Mouse (Mus musculus) yolk sac, embryonic 10.5 days (tissue): ENCODE results near the gene Nfkb2.

ENCODE experiments used
- DNase-seq: peaks from one replicate; pipeline ENCODE4 v3.0.0-alpha.2; 2017; ENCODE audit warnings: low spot score

Nfkb2 gene

DNA sequence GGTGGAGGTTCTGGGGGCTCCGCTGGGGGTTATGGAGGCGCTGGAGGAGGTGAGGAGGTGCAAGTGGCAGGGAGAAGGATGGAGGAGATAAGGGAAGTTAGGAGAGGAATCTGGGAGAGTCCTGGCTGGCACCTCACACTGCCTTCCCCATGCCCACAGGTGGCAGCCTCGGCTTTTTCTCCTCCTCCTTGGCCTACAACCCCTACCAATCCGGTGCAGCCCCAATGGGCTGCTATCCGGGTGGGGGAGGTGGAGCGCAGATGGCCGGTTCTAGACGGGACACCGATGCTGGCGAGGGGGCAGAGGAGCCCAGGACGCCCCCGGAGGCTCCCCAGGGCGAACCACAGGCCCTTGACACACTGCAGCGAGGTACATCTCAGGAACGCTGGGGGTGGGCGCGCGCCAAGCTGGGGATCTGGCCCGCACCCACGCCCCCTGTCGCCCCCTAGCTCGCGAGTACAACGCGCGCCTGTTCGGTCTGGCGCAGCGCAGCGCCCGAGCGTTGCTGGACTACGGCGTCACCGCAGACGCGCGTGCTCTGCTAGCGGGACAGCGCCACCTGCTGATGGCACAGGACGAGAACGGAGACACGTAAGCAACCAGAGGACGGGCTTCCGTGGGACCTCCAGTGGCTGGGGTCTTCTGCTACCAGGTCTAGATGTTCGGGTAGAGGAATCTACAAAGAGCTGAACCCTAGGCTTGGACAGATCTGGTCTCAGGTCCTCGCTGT, 4.8 kb downstream of the Nfkb2 start:
- DNase-seq = peak; percentile 70

DNA sequence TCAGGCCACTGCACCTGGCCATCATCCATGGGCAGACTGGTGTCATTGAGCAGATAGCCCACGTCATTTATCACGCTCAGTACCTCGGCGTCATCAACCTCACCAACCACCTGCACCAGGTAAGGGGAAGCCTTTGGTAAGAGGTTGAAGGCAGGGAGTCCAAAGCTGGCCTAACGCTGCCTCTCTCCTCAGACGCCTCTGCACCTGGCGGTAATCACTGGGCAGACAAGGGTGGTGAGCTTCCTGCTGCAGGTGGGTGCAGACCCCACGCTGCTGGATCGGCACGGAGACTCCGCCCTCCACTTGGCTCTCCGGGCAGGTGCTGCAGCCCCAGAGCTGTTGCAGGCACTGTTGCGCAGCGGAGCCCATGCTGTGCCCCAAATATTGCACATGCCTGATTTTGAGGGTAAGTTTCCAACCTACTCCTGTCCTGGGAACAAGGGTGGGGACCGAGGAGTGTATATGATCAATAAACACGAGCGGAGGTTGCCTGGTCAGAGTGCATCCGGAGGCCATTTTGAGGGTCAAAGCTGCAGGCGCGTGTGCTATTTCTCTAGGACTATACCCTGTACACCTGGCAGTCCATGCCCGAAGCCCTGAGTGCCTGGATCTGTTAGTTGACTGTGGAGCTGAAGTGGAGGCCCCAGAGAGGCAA, 5.7 kb downstream of the Nfkb2 start:
- DNase-seq = no peak

DNA sequence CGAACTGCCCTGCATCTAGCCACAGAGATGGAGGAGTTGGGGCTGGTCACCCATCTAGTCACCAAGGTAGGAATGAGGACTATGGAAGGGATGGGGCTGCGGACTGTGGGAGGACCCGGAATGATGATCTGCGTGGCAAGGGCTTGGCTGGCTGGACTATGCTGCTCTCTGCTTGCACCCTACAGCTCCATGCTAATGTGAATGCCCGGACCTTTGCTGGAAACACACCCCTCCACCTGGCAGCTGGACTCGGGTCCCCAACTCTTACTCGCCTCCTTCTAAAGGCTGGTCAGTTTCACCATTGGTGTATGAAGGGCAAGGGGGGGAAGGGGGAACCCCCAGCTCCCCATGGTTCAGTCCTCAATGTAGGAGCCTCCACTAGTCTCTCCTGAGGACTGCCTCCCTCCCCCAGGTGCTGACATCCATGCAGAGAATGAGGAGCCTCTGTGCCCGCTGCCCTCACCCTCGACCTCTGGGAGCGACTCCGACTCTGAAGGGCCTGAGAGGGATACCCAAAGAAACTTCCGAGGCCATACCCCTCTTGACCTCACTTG, 6.3 kb downstream of the Nfkb2 start:
- no peak for DNase-seq

DNA sequence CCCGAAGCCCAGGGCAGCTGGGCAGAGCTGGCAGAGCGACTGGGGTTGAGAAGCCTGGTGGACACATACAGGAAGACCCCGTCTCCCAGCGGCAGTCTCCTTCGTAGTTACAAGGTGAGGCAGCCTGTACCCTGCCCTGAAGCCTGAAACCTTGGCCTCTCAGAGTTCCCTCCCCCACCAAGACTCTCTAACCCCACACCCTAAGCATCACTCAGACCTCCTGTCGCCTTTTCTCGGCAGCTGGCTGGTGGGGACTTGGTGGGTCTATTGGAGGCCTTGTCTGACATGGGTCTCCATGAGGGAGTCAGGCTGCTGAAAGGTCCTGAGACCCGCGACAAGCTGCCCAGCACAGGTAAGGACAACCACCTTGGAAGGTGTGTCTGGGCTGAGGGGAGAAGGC, 7.2 kb downstream of the Nfkb2 start:
- no peak for DNase-seq

DNA sequence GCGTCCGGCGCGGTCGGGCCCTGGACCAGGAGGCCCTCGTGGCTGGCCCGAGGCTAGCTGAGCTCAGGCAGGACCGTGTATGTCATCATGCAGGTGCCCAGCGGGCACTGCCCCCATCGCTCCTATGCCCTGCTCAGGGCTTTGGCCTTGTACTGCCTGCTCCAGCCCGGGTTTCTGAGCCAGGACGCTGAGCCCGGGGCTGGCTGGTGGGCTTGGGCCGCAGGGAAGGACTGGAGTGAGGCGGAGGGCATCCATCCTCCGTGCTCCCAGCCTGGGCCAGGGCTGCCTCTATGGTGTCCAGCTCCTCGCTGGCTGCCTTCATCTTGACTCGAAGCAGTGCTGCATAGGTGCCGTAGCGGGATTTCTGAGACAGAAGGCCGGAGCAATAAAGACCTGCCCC, 8.4 kb downstream of the Nfkb2 start:
- DNase-seq = no peak

DNA sequence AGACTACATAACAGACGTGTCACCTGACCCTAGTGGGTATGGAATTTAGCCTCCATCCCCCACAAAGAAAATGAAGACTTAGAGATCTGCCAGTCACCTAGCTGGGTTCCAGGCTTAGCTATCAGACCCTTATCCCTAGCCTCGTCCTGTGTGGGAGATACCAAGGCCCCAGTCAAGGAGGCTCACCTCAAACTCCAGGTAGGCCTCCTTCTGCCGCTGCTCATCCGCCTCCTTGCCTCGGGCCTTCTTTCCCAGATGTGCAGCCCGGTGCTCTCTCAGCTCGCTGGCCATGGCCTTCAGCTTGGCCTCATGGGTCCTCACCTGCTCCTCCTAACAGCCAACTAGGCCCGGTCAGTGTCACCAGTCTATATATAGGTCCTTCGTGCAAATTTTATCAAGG, 9.0 kb downstream of the Nfkb2 start:
- no peak for DNase-seq

DNA sequence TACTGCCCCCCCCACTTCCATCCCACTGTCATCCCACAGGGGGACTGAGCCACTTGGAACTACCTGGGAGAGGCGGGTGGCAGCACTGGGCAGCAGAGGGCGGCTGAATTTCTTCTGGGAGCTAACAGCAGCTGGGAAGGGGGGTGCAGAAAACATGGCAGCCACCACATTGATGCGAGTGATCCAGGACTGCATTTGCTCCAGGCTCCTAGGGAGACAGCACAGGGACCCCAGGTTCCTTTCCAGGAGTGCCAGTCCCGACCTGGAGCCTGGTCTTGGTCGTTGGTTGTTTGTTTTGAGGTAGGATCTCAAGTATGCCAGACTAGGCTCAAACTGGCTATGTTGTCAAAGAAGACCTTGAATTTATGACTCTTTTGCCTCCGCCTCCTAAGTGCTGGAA, 9.5 kb downstream of the Nfkb2 start:
- DNase-seq = no peak

DNA sequence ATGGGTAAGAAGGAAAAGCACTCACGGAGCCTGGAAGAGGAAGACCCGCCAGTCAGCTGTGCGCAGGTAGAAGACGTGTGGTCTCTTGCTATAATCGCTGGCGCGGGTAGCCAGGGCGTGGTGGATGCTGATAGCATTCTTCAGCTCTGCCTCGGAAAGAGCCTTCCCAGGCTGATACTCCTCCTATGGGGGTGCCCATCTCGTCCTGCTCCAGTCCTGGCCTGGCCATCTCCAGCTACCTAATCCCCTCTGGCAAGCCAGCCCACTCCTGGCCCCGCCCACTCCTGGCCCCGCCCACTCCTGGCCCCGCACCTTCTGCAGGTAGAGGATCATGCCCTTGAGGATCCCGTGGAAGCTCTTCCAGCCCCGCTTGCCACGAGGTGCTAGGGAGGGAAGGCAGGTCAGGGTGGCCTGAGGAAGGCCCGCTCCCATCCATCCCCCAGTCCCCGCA, 10.1 kb downstream of the Nfkb2 start:
- peak; percentile 26 for DNase-seq

DNA sequence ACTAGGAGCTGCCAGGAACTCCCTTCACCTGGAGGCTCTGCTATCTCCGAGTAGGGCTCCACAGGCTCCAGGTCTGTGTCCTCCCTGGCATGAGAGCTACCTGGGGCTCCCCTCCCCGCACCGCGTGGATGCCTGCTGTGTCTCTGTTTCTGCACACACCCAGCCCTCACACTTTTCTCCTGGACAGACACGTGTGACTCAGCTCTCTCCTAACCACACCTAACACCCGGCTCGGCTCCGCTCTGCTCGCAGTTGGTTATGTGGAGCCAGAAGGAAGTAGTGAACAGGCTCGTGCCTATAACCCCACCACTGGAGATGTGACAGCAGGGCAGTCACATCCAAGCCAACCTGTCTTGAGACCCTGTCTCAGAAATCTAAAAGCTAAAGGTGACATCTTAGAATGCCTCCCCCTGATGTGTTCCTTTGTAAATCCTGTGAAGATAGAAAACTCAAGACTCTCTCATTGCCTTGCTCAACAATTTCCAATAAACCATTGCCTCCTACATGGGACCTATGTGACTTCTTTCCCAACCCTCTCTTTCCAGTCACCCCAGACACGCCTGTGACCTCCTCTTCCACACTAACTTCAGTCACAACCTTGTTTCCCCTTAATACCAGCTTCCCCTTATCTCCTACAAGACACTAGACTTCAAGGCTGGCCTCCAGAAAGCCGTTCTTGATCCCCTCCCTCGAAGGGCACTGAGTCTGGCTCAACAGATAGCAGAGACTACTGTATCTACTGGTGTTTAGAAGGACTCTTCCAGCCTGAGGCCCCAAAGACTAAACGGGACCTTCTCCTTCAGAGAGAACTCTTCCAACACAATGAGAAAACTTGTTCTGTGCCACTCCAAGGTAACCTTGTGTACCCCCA, 11.0 kb downstream of the Nfkb2 start:
- DNase-seq = no peak

DNA sequence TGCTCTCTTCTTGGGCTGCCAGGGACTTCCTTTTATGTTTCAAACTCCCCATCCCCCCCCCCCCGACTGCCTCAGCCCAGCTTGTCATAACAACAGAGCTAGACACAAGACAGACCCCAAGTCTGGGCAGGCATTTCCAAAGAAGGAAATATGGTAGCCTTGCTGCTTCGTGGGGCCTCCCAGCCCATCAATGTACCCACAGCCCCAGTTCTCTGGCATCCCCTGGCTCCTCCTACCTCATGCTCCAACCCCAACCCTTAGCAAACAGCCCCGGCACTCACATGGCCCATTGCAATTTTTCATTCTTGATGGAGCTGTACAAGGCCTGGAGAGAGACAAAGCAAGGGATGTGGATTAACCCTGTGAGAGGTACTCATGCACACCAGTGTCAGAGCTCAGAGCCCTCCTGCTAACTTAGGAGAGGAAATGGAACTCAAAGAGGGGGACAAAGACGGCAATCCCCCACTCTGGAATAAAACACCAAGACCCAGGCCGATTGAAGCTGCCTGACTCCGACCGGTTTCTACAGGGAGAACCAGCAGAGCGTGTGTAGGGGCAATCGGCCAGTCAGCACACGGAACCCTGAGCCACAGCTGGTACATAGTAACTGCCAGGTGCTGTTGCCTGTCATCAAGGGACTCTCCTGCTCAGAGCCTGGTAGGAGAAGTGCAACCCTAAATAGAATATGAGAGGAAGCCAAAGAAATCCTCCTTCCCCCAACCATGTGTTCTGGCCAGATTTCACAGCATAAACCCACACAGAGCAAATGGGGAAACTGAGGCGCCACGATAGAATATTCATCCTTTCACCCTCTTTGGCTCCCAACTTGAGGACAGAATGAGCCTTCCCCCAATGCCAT, 11.9 kb downstream of the Nfkb2 start:
- peak; percentile 47 for DNase-seq

DNA sequence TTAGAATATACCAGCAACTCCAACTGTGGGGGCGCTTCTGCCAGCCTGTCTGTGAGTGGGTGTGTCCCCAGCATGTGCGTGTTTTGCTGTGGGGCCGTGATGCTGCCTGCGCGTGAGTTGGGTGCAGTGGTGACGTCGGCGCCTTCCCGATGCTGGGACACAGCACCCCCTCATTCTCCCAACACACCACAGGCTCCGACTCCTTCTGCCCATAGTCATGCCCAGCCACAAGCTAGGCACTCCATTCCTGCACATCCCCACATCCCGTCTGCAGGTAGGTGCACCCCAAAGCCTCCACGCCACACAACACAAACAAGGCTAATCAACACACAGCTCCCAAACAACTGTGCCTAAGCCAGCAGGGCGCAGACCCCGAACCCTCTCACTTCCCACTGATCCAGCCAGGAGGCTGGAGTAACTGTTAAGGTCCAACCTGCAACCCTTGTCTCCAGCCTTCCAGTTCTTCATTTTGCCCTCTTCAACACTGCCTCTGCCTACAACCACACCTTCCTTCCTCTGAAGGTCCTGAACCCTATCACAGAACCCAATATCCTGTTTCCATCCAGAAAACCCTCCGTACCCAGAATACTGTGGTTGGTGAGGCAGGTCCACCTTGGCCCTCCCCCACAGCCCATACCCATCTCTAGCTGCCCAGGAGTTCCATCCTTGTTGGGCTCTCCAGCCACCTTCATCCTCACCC, 12.9 kb downstream of the Nfkb2 start:
- no peak for DNase-seq

DNA sequence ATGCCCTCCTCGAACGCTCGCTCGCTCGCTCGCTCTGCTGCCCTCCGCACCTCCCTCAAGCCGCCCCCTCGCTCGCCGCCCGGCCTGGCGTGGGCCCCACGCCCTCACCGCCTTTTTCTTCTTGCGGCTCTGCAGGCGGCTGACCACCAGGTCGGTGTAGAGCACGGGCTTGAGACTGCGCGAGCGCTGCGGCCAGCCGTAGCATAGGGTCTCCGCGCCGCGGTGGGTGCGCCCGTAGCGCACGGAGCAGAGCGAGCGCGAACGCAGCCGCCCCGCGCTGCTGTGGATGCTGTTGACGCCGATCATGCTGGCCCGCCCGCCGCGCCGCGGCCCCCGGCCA, 13.4 kb downstream of the Nfkb2 start:
- no peak for DNase-seq

DNA sequence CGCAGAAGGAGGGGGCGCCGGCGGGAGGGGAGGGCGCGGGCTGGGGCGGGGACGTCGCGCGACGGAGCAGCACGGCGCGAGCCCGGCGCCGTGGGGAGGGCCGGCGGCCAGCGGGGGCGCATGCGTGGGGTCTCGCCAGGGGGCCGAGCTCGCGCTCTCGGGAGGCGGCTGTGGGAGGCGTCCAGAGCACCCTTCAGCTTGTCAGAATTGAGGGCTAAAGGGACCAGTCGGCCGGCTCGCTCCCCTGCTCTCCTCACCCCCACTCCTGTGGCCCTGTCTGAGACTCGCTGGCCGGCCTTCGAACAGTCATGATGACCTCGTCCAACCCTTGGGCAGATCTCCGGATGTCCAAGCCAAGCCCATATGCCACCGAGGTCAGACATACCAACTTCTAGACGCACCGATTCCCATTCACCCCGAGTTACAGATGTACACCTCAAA, 13.9 kb downstream of the Nfkb2 start:
- DNase-seq = no peak

DNA sequence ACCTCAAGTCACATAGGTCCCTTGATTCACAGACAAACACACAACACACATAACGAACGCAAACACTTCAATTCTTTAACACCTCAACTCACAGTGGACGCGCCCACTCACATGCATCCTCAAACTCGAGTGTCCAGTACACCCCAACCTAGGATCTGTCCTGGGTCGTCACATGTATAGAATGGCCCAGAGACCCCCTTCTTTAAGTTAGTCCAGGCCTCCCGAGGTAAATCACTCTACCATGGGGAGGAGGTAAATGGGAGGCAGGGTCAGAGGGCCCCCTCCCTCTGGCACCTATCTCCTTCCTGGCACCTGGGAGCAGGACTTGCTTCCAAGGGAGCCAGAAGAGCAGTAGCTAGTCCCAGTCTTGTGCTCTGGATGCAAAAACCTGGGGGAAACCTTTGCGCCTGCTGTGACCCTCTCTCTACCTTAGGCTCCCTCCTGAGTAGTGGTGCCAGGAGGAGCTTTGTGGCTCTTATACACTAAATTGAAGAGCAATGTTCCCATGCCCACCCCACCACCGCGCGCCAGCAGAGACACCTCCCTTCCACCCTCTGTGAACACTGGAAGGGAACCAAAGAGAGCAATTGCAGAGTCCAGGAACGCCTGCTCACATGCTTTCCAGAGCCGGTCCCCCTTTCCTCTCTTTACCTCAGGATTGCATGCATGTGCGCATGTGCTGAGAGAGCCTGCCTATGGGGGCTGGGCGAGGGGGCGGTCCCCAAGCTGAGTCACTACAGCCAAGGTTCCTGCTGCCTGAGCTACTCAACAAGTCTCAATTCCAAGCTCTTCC, 14.7 kb downstream of the Nfkb2 start:
- no peak for DNase-seq

DNA sequence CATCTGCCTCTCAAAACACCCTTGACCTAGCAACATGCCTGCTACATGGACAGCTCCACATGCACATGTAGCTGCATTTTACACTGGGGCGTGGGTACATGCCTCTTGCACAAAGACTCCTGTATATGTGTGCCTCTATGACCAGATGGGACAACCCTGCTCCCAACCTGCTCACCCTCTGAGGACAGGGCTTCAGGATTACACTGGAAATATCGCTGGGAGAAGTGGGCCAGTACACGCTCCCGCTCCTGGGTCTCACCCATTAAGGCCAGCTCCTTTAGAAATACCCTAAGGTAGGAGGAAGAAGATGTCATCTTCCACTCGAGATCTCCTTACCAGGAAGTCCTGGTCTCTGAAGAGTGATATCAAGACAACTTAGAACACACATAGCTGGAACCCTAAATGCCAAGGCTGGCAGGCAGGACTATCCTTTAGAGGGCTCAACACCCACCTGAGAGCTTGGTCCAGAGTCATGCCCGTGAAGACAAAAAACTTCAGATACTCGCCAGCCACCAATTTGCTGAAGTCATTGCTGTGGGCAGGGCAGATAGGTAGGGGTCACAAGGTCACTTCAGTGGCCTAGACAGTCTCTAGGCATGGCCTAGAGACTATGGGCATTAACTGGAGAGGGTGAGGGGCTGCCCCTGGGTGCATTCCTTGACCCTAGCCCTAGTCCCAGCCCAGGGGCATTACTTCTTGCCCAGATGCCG, 16.1 kb downstream of the Nfkb2 start:
- no peak for DNase-seq

DNA sequence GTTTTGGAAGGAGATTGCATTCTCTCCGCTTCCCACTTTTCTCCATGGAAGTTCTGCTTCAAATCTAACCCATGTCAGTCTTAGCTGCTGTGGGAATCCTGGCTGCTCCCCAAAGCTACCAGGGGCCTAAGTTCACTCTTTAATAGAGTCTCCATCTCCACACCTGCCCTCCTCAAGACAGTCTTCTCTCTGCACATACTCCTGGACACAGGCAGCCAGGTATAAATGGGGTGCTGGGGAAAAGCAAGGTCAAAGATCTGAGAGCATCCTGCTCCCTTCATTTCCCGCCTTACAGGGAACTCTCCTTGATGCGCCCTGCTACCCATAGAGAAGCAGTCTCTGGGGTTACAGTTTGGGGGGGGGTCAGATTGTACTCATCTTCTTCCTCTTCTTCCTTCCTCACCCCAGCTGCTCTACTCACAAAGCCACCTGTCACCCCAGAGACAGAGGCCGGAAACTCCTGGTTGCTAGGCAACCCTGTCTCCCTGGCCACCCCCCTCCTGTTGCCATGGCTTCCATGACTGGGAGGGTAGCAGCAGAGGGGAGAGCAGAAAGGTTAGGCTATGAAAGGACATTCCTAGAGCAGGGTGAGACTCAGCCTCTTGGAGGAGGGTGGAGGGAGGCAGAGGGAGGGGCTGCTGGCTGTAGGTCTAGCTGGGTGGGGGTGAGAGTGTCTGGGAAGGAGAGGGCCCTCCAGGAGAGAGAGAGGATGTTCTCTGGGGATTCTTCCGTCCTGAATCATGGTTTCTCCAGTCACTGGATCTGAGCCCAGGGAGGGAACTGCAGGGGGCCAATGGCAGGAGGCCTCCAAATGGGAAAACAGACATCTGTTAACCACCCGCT, 17.2 kb downstream of the Nfkb2 start:
- no peak for DNase-seq

DNA sequence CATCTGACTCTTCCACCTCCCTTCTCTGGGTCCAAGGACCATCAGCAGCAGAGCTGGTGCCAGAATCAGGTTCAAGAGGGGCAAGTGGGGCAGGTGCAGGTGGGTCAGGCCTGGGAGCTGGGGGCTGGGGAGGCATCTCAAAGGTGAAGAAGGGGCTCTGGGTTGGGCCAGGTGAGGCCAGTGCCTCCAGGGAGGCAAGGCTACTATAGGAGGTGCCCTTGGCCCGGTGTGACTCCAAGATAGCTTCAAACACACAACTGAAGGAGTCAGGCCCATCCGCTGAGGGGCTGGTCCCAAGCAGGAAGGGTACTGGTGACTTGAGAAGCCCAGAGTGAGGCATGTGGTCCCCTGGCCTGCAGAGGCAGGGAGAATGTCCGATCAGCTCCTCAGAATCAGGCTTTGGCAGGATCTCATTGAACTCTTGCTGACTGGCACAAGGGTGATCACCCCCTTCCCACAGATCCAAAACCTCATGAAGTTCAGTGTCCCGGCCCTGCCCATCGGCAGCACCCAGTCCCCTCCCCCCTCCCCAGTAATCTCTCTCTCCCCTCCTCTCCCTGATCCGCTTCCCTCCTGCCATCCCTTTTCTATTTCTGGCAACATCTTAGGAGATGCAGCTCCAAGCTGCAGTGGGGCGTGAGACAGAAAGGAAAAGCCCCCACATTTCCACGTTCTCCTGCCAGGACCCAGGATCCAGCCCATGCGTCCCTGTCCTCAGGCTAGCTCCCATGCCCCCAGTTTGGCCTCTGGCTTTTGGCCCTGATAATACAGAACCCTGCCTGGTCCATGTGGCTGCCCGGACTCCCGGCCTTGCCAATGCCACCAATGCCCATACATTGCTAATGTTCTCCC, 18.2 kb downstream of the Nfkb2 start:
- no peak for DNase-seq
